Mouse (Mus musculus): Measurements from ENCODE around the gene Drd4. TPM values are rescaled to one million over a fixed set of nuclear protein-coding genes. Genes with fewer than 3 reads are reported as not detected.

The Drd4 gene
- total and polyA plus RNA-seq, 3 experiments: 0.38 TPM; not detected in 2

- H3K4me1 ChIP-seq (ENCODE audit: insufficient read depth, low read depth, low read length): peaks cover 3% of the 10 kb centered on the region; the same call in 1 of the 2 replicates
- DNase-seq (ENCODE audit: low spot score) (no peak), ATAC-seq (ENCODE audit: extremely low read depth, insufficient number of reproducible peaks, low FRiP score, poor library complexity, severe bottlenecking) (no peak)
- H3K9me3 ChIP-seq (replicated peaks): no peaks in the 10 kb centered on the region
- no peak for TF ChIP-seq GATA1 (IDR thresholded peaks at IDR 0.05; ENCODE audit: borderline replicate concordance, low read length)
- no peak for TF ChIP-seq CTCF (IDR thresholded peaks at IDR 0.05; ENCODE audit: low read depth, low read length)
- TF ChIP-seq POLR2AphosphoS5 (IDR thresholded peaks at IDR 0.05; ENCODE audit: insufficient replicate concordance, low read depth, low read length): no peak
- TF ChIP-seq GATA2 (IDR thresholded peaks at IDR 0.05; ENCODE audit: borderline replicate concordance, low read depth, low read length): no peak
- no peak for TF ChIP-seq TAL1 (conservative IDR thresholded peaks at IDR 0.05; ENCODE audit: low read depth, low read length)
- no peak overlapping the region for H3K4me3 ChIP-seq (ENCODE audit: low read depth, low read length)
- H3K27me3 ChIP-seq (ENCODE audit: insufficient read depth, low read length): peaks cover 44% of the 10 kb centered on the region
- no peaks in the 10 kb centered on the region for H3K36me3 ChIP-seq (replicated peaks)
These were observed 9.1 kb upstream of the Drd4 start for GRCm38 (mm10) chr7:141282756-141283155.

- Histone ChIP-seq H3K4me3 (ENCODE audit: low read depth, low read length) (no peak overlapping the region), H3K27me3 (ENCODE audit: insufficient read depth, low read length) (peaks cover 42% of the 10 kb centered on the region), H3K4me1 (ENCODE audit: insufficient read depth, low read depth, low read length) (peaks cover 3% of the 10 kb centered on the region; the same call in 1 of the 2 replicates), H3K9me3 (replicated peaks) (no peaks in the 10 kb centered on the region), H3K36me3 (replicated peaks) (no peaks in the 10 kb centered on the region)
- ATAC-seq (ENCODE audit: extremely low read depth, insufficient number of reproducible peaks, low FRiP score, poor library complexity, severe bottlenecking) (no peak), DNase-seq (ENCODE audit: low spot score) (no peak)
- TF ChIP-seq GATA1 (IDR thresholded peaks at IDR 0.05; ENCODE audit: borderline replicate concordance, low read length): no peak
- no peak for TF ChIP-seq POLR2AphosphoS5 (IDR thresholded peaks at IDR 0.05; ENCODE audit: insufficient replicate concordance, low read depth, low read length)
- TF ChIP-seq CTCF (IDR thresholded peaks at IDR 0.05; ENCODE audit: low read depth, low read length): no peak
- TF ChIP-seq GATA2 (IDR thresholded peaks at IDR 0.05; ENCODE audit: borderline replicate concordance, low read depth, low read length): no peak
- TF ChIP-seq TAL1 (conservative IDR thresholded peaks at IDR 0.05; ENCODE audit: low read depth, low read length): no peak
These were observed 3.8 kb upstream of the Drd4 start for GRCm38 (mm10) chr7:141288042-141288441.

GRCm38 (mm10) chr7:141292583-141293388 lies 980 bp downstream of the Drd4 start:
- ATAC-seq (ENCODE audit: extremely low read depth, insufficient number of reproducible peaks, low FRiP score, poor library complexity, severe bottlenecking) (no peak), DNase-seq (ENCODE audit: low spot score) (no peak)
- Histone ChIP-seq H3K9me3 (replicated peaks) (no peaks in the 10 kb centered on the region), H3K27me3 (ENCODE audit: insufficient read depth, low read length) (peaks cover 39% of the 10 kb centered on the region), H3K4me3 (ENCODE audit: low read depth, low read length) (no peak overlapping the region), H3K36me3 (replicated peaks) (peaks cover 13% of the 10 kb centered on the region), H3K4me1 (ENCODE audit: insufficient read depth, low read depth, low read length) (peaks cover 6% of the 10 kb centered on the region; the same call in 1 of the 2 replicates)
- TF ChIP-seq POLR2AphosphoS5 (IDR thresholded peaks at IDR 0.05; ENCODE audit: insufficient replicate concordance, low read depth, low read length) (no peak), GATA2 (IDR thresholded peaks at IDR 0.05; ENCODE audit: borderline replicate concordance, low read depth, low read length) (no peak), GATA1 (IDR thresholded peaks at IDR 0.05; ENCODE audit: borderline replicate concordance, low read length) (no peak), CTCF (IDR thresholded peaks at IDR 0.05; ENCODE audit: low read depth, low read length) (no peak), TAL1 (conservative IDR thresholded peaks at IDR 0.05; ENCODE audit: low read depth, low read length) (no peak)

- no peak for ATAC-seq (ENCODE audit: extremely low read depth, insufficient number of reproducible peaks, low FRiP score, poor library complexity, severe bottlenecking)
These were observed 2.2 kb downstream of the Drd4 start for GRCm38 (mm10) chr7:141293852-141294471.

GRCm38 (mm10) chr7:141294479-141294878 lies 2.7 kb downstream of the Drd4 start:
- peaks cover 6% of the 10 kb centered on the region; the same call in 1 of the 2 replicates for H3K4me1 ChIP-seq (ENCODE audit: insufficient read depth, low read depth, low read length)
- no peak for DNase-seq (ENCODE audit: low spot score)
- no peak overlapping the region for H3K4me3 ChIP-seq (ENCODE audit: low read depth, low read length)
- peaks cover 28% of the 10 kb centered on the region for H3K36me3 ChIP-seq (replicated peaks)
- H3K9me3 ChIP-seq (replicated peaks): no peaks in the 10 kb centered on the region
- TF ChIP-seq CTCF (IDR thresholded peaks at IDR 0.05; ENCODE audit: low read depth, low read length): no peak
- no peak for TF ChIP-seq GATA2 (IDR thresholded peaks at IDR 0.05; ENCODE audit: borderline replicate concordance, low read depth, low read length)
- no peak for TF ChIP-seq TAL1 (conservative IDR thresholded peaks at IDR 0.05; ENCODE audit: low read depth, low read length)
- no peak for TF ChIP-seq POLR2AphosphoS5 (IDR thresholded peaks at IDR 0.05; ENCODE audit: insufficient replicate concordance, low read depth, low read length)
- no peak for TF ChIP-seq GATA1 (IDR thresholded peaks at IDR 0.05; ENCODE audit: borderline replicate concordance, low read length)
- peaks cover 39% of the 10 kb centered on the region for H3K27me3 ChIP-seq (ENCODE audit: insufficient read depth, low read length)
- ATAC-seq (ENCODE audit: extremely low read depth, insufficient number of reproducible peaks, low FRiP score, poor library complexity, severe bottlenecking): no peak

More at GRCm38 (mm10) chr7:141293852-141294471, 2.2 kb downstream of the Drd4 start:
- TF ChIP-seq TAL1 (conservative IDR thresholded peaks at IDR 0.05; ENCODE audit: low read depth, low read length) (no peak), GATA1 (IDR thresholded peaks at IDR 0.05; ENCODE audit: borderline replicate concordance, low read length) (no peak), GATA2 (IDR thresholded peaks at IDR 0.05; ENCODE audit: borderline replicate concordance, low read depth, low read length) (no peak), CTCF (IDR thresholded peaks at IDR 0.05; ENCODE audit: low read depth, low read length) (no peak)
- H3K9me3 ChIP-seq (replicated peaks): no peaks in the 10 kb centered on the region
- no peak for DNase-seq (ENCODE audit: low spot score)
- H3K36me3 ChIP-seq (replicated peaks): peaks cover 23% of the 10 kb centered on the region
- peaks cover 39% of the 10 kb centered on the region for H3K27me3 ChIP-seq (ENCODE audit: insufficient read depth, low read length)
- no peak overlapping the region for H3K4me3 ChIP-seq (ENCODE audit: low read depth, low read length)
- peaks cover 6% of the 10 kb centered on the region; the same call in 1 of the 2 replicates for H3K4me1 ChIP-seq (ENCODE audit: insufficient read depth, low read depth, low read length)

Measured in G1E (cell line).